Mouse (Mus musculus): ENCODE data around the gene Fam43b.
"Not testable (repeated sequence)": the region's sequence is repeated elsewhere in the genome, so short reads cannot be mapped to it uniquely, and the experiment has no call there.

Gene Fam43b

DNA sequence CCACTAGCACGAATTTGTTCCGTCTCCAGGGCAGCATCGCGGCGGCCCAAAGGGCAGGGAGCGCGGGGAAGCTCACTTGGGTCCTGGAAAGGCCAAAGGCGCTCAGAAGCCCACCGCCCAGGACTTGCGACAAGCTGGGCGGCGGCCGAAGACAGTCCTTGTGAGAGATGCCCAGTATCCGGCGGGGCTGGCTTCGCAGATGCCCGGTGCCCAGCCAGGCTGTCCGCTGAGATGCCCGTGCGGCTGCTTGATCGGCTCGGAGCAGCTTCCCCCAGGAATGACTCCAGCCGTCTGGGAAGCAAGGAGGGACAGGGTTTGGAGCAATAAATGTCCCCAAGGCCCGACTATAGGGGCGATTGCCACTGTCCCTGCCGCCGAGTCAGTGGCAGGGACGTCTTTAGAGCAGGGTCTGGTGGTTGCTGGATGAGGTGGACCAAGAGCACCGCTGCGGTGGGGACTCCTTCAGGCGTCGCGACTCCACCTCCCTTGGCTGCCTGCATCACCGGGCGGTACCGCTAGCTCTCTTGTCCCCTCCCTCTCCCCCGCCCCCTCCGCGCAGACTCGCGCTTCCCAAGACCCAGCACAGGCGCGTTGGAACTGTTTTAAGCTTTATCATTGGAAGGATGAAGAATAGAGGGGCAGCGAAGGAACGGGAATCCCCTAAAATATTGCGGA lies at the start of gene Fam43b:
Gene Fam43b, minus strand, starts transcription at position 558 of the 675 bp plus-strand sequence.
- peak in 1 of 2 experiments; percentile 19 for DNase-seq (ENCODE audit: low spot score in 2 of 2)

DNA sequence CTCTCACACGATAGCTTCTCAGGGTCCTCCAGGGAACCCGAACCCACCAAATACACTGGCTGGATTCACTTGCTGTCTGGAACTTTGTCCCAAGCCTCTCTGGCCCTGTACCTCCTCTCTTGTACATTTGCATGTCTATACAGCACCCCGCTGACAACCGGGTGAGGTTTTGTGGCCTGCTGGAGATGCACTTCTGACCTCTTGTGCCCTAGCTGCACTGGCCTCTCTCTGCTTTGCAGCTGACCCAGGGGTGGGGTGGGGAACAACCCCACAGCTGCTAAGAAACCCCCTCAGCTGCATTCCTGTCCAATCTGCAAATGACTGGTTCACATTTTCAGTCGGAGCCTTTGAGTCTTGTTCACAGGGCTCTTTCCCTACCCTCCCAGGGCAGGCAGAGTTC lies 48.6 kb upstream of the Fam43b start:
- no peak for DNase-seq (ENCODE audit: low spot score in 2 of 2)

DNA sequence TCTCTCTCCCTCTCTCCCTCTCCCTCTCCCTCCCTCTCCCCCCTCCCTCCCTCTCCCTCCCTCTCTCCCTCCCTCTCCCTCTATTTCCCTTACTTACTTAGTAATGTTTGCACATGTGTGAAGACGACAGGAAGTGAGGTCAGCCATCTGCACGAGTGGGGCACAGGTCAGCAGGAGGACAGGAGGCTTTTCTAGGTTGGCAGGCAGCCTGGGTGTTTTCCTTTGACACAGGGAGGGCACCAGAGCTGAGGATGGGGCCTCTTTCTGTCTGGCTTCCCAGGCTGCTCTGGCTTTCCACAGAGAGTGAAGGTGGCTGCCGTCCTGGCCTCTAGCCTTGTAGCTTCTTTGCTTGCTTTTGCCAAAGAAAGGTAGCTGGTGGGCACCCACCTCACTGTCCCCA lies 43.7 kb upstream of the Fam43b start:
- DNase-seq (ENCODE audit: low spot score in 2 of 2) = no peak

DNA sequence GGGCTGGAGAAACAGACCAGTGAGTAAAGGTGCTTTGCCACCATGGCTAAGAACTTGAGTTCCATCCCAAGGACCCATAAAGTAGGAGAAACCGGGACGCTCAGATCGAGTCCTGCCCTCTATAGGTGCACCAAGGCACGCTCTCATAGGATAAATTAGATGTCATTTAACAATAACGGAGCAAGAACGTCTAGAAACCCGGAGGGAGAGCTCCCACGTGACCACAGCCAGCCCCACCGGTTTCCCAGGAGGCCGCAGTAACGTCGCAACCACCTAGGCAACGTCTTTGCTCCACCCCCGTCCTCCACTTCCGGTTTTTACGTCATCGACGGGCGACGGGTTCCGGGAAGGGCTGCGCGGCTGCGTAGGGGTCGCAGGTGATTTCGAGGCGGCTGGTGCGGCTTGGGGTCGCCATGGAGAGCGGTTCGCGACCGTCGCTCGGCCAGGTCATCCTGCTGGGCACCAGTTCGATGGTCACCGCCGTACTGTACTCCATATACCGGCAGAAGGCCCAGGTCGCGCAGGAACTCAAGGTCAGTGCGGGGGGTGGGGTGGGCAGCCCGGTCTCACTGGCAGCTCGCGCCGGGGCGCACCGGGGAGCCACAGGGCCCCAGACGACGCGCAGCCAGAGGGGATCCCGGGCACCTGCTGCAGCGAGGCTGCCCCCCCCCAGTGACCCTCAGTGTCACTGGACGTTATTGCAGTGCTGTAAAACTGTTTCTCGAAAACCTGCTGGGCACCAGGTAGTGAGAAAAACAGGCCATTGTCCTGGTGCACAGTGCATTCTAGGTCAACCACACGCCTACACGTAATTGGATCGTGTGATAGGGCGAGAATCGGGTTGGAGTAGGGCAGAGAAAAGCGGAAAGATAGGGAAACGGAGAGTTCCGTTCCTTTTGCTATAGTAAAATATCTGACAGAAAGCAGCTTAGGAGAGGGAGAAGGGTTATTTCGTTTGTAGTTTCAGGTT lies 38.3 kb upstream of the Fam43b start, which contains the start of gene Mul1:
Gene Mul1, plus strand, starts transcription at position 325 of the 970 bp plus-strand sequence.
- peak; percentile 93 to 94 for DNase-seq (ENCODE audit: low spot score in 2 of 2)

DNA sequence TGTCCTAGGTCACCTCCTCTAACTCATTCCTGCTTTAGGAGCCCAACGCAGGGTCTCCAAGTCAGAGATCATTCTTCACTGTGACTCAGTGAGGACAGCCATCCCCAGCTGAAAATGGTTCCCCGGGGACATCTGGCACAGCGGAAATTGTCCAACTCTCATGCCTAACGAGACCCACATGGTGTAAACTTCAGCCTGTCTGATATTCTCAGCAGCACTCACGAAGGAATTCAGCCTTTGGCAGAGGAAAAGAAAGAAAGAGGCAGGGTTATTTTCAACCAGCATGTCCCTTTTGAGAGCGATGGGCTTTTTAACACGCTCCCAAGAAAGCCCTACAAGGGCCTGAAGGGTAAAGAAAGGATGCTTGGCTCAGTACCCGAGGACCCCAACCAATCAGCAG lies 35.0 kb upstream of the Fam43b start:
- DNase-seq (ENCODE audit: low spot score in 2 of 2) = no peak

DNA sequence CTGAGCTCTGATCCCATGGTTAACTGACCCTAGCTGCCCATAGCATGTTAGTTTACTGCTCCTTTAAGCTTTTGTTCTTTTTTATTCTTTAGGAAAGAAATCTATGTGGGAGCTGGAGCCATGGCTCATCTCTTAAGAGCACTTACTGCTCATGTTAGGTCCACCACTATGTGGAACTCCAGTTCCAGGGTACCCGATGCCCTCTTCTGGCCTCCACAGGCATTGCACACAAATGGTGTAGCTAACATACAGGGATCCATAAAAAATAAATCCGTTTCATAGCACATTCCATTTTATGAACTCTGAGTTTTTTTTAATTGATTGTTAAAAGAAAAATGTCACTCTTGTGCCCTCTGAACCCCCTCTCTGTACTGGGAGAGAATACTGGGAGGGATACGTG lies 33.5 kb upstream of the Fam43b start:
- DNase-seq (ENCODE audit: low spot score in 2 of 2) = no peak

DNA sequence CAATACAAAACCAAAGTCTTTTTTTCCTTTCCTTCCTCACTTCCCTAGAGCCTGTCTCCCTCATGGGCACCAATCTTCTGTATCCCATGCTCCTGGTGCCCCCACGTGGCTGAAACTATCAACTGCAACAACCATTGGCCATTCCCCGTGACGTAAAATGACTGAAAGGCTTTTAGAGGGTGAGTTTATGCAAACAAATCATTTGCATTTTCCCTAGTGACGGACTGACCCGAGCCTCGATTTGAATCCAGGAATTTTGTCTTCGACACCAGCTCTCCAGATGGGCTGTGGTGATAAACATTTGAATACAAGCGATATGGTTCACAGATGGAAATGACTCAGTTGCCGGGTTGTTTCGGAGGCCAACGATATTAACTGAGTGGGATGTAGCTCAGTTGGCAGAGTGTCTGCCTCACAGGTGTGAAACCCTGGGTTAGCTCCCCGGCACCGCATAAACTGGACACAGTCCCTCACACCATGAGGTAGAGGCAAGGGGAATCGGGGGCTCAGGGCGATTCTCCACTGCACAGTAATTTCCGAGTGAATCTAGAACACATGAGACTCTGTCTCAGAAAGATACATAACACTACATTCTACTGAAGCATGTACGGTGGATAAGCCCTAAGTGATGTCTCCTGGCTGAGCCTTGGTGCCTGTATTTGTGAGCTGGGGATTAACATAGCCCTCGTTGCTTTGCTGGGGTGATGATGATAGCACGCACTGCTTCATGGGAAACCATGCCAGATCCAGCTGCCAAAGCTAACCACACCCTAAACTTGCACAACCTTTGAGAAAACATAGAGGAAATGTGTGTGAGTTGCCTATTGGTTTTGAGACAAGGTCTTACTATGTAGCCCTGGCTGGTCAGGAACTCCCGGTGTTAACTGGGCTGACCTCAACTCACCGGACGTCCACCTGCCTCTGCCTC lies 30.7 kb upstream of the Fam43b start:
- peak; percentile 67 to 79 for DNase-seq (ENCODE audit: low spot score in 2 of 2)

DNA sequence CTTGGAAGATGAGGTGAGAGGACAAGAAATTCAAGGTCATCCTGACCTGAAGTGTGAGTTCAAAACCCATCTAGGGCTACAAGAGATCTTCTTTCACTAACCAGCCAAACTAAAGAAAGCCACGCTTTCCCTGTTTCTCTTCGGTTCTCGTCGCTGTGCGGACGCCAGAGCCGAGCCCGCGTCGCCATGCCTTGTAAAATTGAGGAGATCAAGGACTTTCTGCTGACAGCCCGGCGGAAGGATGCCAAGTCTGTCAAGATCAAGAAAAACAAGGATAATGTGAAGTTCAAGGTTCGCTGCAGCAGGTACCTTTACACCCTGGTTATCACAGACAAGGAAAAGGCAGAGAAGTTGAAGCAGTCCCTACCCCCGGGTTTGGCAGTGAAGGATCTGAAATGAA lies 29.3 kb upstream of the Fam43b start:
- not testable (repeated sequence) for DNase-seq (ENCODE audit: low spot score in 2 of 2)

DNA sequence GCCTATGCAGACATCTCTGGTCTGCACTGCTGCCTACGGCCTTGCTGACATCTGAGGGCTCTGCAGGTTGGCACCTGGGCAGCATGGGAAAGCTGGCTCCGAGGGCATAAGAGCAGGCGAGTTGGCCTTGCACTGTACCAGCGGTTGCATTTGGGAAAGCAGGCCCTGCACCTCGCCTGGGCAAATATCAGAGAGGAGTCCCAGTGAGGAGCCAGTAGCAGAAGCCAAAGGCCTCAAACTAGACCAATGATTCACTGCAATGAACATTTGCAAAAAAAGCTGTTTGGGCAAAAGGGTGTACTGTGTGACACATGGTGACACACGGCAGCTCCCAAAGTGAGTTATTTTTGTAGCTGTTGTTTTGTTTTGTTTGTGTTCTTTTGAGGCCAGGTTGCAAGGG lies 28.7 kb upstream of the Fam43b start:
- DNase-seq (ENCODE audit: low spot score in 2 of 2) = no peak

DNA sequence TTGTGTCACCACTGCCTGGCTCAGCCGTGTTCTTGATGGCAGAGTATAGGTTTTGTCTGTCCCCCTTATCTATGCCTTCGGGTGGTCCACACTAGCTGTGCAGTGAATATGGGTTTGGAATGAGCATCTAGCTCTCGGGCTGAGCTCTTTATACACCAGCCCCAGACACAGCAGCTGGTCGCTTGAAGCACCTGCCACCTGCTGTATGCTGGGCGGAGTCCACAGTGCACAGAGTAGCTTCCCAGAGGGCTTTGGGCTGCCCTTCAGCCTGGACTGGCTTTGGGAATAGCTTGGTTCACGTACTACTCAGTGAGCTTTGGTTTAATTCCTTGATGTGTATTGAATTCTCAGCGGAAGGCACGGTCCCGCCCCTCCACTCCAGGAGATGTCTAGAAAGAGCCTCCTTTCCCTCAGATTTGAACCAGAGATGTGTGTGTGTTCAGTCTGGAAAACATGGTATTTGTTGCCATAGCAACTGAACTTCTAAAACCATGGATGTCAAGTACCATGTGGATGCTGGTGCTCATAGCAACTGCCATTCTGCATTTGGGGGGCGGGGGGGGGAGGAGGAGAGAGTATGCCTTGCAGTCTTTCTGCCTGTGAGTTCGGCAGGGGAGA lies 22.1 kb upstream of the Fam43b start:
- no peak for DNase-seq (ENCODE audit: low spot score in 2 of 2)

DNA sequence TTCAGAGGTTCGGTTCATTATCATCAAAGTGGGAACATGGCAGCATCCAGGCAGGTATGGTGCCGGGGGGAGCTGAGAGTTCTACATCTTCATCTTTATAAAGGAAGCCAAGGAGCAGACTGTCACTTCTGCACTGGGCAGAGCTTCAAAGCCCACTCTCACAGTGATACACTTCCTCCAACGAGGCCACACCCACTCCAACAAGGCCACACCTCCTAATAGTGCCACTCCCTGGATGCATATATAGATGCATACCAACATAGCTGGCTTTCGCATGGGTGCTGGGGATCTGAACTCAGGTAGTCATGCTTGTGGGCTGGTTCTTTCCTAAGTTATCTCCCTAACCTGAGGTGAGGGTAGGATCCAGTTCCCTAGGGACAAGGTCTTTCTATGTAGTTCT lies 21.6 kb upstream of the Fam43b start:
- no peak for DNase-seq (ENCODE audit: low spot score in 2 of 2)

DNA sequence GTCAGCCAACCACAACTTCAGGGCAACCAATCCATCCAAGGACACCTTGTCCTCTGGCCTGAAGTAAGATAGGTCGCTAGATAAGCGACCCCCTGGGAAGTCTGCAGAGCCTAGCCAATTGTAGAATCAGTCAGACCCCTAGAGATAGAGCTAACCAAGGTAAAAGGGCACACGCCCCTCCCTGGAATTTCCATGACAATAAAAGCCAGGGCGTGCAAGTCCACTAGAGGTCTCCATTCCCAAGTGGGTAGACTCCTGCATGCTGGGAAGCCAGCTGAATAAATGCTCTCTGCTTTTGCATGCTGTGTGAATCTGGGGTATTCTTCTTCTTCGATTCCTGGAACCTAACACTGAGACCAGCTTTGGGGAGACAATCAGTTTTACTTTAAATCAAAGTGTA lies 20.1 kb upstream of the Fam43b start:
- no peak for DNase-seq (ENCODE audit: low spot score in 2 of 2)

DNA sequence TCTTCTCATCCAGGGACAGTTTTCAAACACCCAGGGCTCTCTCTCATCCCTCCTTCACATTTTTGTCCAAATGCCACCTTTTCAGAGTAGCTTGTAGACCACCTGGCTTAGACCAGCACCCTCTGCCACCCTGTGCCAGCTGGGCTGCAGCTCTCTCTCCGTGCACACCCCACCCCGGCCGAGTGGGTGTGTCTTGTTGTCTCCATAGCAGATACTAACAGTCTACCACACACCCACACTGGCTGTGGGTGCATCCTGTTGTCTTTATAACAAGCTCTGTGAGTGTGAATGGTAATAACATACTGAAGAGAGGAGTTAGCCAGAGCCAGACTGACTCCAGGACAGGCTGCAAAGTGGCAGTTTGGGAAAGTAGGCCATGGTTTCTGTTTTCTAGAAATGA lies 19.7 kb upstream of the Fam43b start:
- DNase-seq (ENCODE audit: low spot score in 2 of 2) = no peak

DNA sequence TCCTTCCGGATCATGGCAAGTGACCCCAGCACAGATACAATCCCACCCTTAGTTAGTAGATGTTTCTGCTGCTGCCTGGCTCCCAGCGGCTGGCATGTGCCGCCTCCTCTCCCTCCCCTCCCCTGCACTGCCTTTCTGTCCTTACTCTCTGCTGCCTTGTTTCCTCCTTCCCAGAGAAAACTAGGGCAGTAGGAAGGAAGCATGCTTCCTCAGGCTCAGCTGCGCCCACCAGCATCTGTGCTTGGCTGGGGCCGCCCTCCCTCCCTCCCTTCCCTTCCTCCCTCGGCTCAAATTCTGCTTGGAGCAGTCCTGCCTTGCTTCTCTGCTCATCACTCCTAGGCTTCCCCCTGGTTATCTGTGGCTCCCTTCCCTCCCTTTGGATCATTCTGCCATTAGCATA lies 18.4 kb upstream of the Fam43b start:
- DNase-seq (ENCODE audit: low spot score in 2 of 2) = no peak

DNA sequence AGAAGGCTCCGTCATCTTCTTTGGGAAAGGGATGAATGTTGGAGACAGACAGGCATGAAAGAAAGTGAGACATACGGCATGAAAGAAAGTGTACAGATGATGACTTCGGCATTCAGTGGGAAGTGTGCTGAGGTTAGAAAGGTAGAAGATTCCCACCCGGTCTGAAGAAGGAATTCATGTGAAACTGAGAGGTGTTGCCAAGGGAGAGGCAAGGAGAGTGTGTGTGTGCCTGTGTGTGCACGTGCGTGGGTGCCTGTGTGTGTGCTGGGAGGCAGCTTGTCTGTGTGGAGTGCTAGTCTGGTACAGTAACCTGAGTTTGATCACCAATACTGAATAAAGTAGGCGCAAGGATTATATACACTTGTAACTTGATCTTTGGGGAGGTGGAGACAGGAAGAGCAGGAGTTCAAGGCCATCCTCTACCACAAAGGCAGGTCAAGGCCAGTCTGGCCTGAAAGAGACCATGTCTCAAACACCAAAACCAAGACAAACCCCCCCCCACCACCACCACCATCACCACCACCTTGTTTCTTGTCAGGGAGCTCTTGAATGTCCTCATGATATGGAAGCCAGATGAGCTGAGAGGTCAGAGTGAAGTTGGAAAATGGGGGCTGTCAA lies 15.3 kb upstream of the Fam43b start:
- DNase-seq (ENCODE audit: low spot score in 2 of 2) = no peak

DNA sequence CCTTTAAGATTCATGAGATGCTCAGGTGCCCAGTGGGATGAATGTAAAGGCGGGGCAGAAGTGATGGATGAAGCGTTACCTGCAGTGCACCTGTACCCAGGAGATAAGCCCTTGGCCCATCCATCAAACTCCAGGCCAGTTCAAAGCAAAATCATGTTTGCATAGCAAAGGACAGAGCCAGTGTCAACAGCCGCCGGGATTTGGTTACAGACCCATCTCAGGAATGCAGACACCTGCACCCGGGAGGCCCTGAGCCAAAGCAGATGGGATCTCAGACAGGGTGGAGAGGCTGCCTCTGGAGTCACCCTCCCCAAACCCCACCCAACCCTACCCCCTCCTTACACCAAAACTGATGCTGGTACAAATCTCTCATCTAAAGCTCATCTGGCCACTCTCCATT lies 14.7 kb upstream of the Fam43b start:
- no peak for DNase-seq (ENCODE audit: low spot score in 2 of 2)

DNA sequence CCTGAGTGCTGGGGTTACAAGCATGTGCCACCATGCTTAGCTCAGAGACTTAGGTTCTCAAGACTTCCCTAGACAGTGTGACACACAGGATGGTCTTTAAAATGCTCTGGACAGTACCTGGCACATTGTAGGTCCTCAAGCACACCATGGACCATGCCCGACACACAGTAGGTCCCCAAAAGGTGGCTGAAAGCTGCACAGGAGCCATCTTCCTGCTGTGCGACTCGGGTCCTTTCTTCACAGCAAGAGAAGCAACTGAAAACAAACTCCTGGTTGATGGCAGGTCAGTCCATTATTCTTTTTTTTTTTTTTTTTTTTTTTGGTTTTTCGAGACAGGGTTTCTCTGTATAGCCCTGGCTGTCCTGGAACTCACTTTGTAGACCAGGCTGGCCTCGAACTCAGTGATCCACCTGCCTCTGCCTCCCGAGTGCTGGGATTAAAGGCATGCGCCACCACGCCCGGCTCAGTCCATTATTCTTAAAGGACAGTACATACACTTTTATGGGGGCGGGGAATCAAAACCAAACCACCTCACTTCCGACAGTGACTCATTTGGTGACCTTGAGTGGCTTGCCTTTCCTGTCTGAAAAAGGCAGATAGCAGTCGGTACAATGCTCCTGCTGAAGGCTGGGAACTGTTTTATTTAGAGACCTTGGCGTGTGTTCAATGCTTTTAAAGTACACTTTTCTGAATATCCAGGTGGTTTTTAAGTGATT lies 11.3 kb upstream of the Fam43b start:
- peak in 1 of 2 experiments; percentile 15 for DNase-seq (ENCODE audit: low spot score in 2 of 2)

DNA sequence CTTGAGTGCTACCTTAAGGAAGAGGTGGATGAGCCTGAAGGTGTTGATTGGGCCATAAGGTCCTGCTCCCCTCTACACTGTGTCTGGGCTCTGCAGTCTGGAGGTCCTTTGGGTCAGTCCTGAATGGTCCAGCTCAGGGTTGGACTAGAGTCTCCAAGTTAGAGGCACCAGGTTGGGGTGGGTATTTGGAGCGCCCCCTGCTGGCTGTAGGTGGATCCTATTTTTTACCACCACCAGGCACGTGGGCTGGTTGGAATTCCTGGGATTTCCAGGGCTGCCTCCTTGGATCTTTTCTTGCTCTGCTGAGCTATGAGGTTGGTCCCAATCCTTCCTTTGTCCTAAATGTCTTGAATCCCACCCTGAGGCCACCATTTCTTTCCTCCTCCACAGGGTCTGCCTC lies 8.5 kb upstream of the Fam43b start:
- DNase-seq (ENCODE audit: low spot score in 2 of 2) = peak in 1 of 2 experiments; percentile 38

DNA sequence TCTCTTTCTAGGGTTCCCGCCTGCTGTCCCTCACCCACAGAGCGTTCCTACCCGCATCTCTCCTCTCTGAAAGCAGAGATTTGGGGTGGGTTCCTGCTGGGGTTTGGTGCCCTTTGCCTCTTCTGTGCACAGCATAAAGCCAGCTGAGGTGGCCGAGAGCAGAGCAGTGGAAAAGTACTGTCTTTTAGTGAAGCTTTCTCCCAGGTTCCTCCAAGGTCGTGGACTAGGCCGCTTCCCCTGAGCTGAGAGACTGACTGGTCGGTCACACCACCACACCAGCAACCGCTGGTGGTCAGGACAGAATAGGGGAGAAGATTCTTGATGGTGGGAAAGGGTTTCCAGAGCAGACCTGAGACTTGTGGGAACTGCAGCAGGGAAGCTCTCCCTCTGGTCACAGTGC lies 383 bp upstream of the Fam43b start:
- no peak for DNase-seq (ENCODE audit: low spot score in 2 of 2)

Data from urinary bladder, adult 18-20 months (tissue).